Mouse (Mus musculus): ENCODE data around the gene Zfp750. TPM values are rescaled to one million over a fixed set of nuclear protein-coding genes. Genes with fewer than 3 reads are reported as not detected.

The Zfp750 gene
- polyA plus RNA-seq, 1 experiment from 2014 or later = 0.93 TPM

DNA sequence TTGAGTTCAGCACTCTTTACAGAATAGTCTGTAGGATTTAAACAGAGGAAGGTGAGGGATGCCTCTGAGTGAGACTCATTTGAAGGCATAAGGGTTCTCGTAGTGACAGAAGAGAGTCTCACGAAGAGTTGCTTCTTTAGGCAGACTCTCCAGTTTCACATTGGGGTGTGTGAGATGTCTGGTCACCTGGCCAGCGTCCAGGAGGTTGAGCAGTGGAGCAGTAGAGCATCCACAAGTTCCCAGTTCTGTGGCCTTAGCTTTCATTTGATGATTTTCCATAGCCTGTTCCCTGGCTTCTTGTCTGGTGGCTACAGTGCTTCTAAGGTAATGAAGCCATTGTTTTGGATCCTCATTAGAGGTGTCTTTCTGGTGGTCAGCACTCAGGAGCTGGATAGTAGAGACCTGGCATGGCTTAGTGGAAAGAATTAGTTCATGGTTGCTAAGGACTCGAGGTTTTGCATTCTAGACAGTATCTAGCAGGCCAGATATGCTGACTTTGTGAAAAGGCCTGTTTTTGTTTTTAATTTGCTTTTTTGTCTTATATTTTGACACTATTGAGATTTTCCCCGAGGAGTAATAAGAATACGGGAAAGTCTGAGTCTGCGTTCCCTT, 33.8 kb upstream of the Zfp750 start:
- no peak for ATAC-seq (ENCODE audit: low read depth)
- Histone ChIP-seq H3K4me2 (ENCODE audit: low read depth, low read length) (no peak overlapping the region), H3K4me1 (replicated peaks; ENCODE audit: control insufficient read depth, insufficient read depth, low read length) (peaks cover 25% of the 10 kb centered on the region), H3K27ac (ENCODE audit: low read length) (no peak overlapping the region), H3K36me3 (ENCODE audit: control insufficient read depth, insufficient read depth, low read length) (peaks cover 2% of the 10 kb centered on the region; the same call in 1 of the 2 replicates), H3K27me3 (ENCODE audit: control insufficient read depth, insufficient read depth, low read depth, low read length) (no peaks in the 10 kb centered on the region), H3K9ac (ENCODE audit: low read length) (no peak overlapping the region), H3K9me3 (ENCODE audit: control insufficient read depth, low read length) (no peaks in the 10 kb centered on the region), H3K4me3 (ENCODE audit: low read length) (no peak overlapping the region)
- 84% methylated on average over 7 of the region's 7 CpGs for WGBS

DNA sequence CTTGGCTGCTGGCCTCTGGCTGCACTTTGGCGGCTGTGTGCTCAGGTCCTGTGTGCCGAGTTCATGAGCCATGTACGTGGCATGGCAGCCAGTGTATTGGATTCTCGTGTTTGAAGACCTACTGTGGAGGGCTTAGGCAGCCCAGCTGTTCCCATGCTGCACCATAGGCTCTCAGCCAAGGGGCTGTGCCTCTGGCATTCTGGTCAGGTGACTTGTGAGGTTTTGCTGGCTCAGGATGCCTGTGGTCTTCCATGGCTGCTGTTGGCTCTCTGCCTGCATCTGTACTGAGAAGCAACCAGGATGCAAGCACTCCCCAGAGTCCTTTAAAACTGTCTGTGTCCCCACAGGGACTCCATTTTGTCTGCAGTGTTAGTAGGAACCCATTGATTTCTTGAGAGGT, 33.0 kb upstream of the Zfp750 start:
- Histone ChIP-seq H3K27ac (ENCODE audit: low read length) (no peak overlapping the region), H3K4me1 (replicated peaks; ENCODE audit: control insufficient read depth, insufficient read depth, low read length) (peaks cover 25% of the 10 kb centered on the region), H3K9me3 (ENCODE audit: control insufficient read depth, low read length) (no peaks in the 10 kb centered on the region), H3K4me3 (ENCODE audit: low read length) (no peak overlapping the region), H3K4me2 (ENCODE audit: low read depth, low read length) (no peak overlapping the region), H3K9ac (ENCODE audit: low read length) (no peak overlapping the region), H3K36me3 (ENCODE audit: control insufficient read depth, insufficient read depth, low read length) (no peaks in the 10 kb centered on the region), H3K27me3 (ENCODE audit: control insufficient read depth, insufficient read depth, low read depth, low read length) (no peaks in the 10 kb centered on the region)
- 46% methylated on average over 4 of the region's 4 CpGs for WGBS
- ATAC-seq (ENCODE audit: low read depth) = peak; percentile 50

GRCm38 (mm10) chr11:121551206-121551799, 32.2 kb upstream of the Zfp750 start:
- peak overlapping the region; percentile 20 for H3K27ac ChIP-seq (ENCODE audit: low read length)
- peaks cover 25% of the 10 kb centered on the region for H3K4me1 ChIP-seq (replicated peaks; ENCODE audit: control insufficient read depth, insufficient read depth, low read length)
- H3K9me3 ChIP-seq (ENCODE audit: control insufficient read depth, low read length) = no peaks in the 10 kb centered on the region
- no peak overlapping the region for H3K4me3 ChIP-seq (ENCODE audit: low read length)
- H3K4me2 ChIP-seq (ENCODE audit: low read depth, low read length) = no peak overlapping the region
- WGBS = 70% methylated on average over 5 of the region's 5 CpGs
- H3K27me3 ChIP-seq (ENCODE audit: control insufficient read depth, insufficient read depth, low read depth, low read length) = no peaks in the 10 kb centered on the region
- H3K9ac ChIP-seq (ENCODE audit: low read length) = no peak overlapping the region
- no peaks in the 10 kb centered on the region for H3K36me3 ChIP-seq (ENCODE audit: control insufficient read depth, insufficient read depth, low read length)
- ATAC-seq (ENCODE audit: low read depth) = no peak

- Histone ChIP-seq H3K27ac (ENCODE audit: low read length) (peak overlapping the region; percentile 79), H3K9me3 (ENCODE audit: control insufficient read depth, low read length) (no peaks in the 10 kb centered on the region), H3K4me1 (replicated peaks; ENCODE audit: control insufficient read depth, insufficient read depth, low read length) (peaks cover 25% of the 10 kb centered on the region), H3K9ac (ENCODE audit: low read length) (0 out of 2 replicates have a peak overlapping the region, but pooled peaks have one; percentile 36), H3K36me3 (ENCODE audit: control insufficient read depth, insufficient read depth, low read length) (no peaks in the 10 kb centered on the region), H3K4me2 (ENCODE audit: low read depth, low read length) (no peak overlapping the region), H3K4me3 (ENCODE audit: low read length) (peak overlapping the region; percentile 5; the same call in 1 of the 2 replicates), H3K27me3 (ENCODE audit: control insufficient read depth, insufficient read depth, low read depth, low read length) (no peaks in the 10 kb centered on the region)
- WGBS = 44% methylated on average over 17 of the region's 17 CpGs
- ATAC-seq (ENCODE audit: low read depth) = peak; percentile 70
Observed at GRCm38 (mm10) chr11:121549843-121550647, 30.9 kb upstream of the Zfp750 start.

- WGBS = 57% methylated on average over 12 of the region's 12 CpGs
- Histone ChIP-seq H3K9me3 (ENCODE audit: control insufficient read depth, low read length) (no peaks in the 10 kb centered on the region), H3K9ac (ENCODE audit: low read length) (no peak overlapping the region), H3K4me3 (ENCODE audit: low read length) (no peak overlapping the region), H3K4me1 (replicated peaks; ENCODE audit: control insufficient read depth, insufficient read depth, low read length) (peaks cover 29% of the 10 kb centered on the region), H3K27me3 (ENCODE audit: control insufficient read depth, insufficient read depth, low read depth, low read length) (no peaks in the 10 kb centered on the region), H3K36me3 (ENCODE audit: control insufficient read depth, insufficient read depth, low read length) (no peaks in the 10 kb centered on the region), H3K4me2 (ENCODE audit: low read depth, low read length) (no peak overlapping the region), H3K27ac (ENCODE audit: low read length) (peak overlapping the region; percentile 79)
- ATAC-seq (ENCODE audit: low read depth) = no peak
Observed at GRCm38 (mm10) chr11:121548996-121549842, 30.1 kb upstream of the Zfp750 start.

- no peak overlapping the region for H3K27ac ChIP-seq (ENCODE audit: low read length)
- H3K27me3 ChIP-seq (ENCODE audit: control insufficient read depth, insufficient read depth, low read depth, low read length) = no peaks in the 10 kb centered on the region
- H3K36me3 ChIP-seq (ENCODE audit: control insufficient read depth, insufficient read depth, low read length) = no peaks in the 10 kb centered on the region
- no peak overlapping the region for H3K4me2 ChIP-seq (ENCODE audit: low read depth, low read length)
- no peak overlapping the region for H3K4me3 ChIP-seq (ENCODE audit: low read length)
- no peaks in the 10 kb centered on the region for H3K9me3 ChIP-seq (ENCODE audit: control insufficient read depth, low read length)
- 82% methylated on average over 4 of the region's 4 CpGs for WGBS
- ATAC-seq (ENCODE audit: low read depth) = no peak
- H3K4me1 ChIP-seq (replicated peaks; ENCODE audit: control insufficient read depth, insufficient read depth, low read length) = peaks cover 38% of the 10 kb centered on the region
- H3K9ac ChIP-seq (ENCODE audit: low read length) = no peak overlapping the region
Observed at GRCm38 (mm10) chr11:121547925-121548324, 28.8 kb upstream of the Zfp750 start.

GRCm38 (mm10) chr11:121547234-121547633, 28.1 kb upstream of the Zfp750 start:
- WGBS = 78% methylated on average over 5 of the region's 5 CpGs
- no peaks in the 10 kb centered on the region for H3K9me3 ChIP-seq (ENCODE audit: control insufficient read depth, low read length)
- H3K4me2 ChIP-seq (ENCODE audit: low read depth, low read length) = no peak overlapping the region
- ATAC-seq (ENCODE audit: low read depth) = no peak
- no peak overlapping the region for H3K4me3 ChIP-seq (ENCODE audit: low read length)
- H3K9ac ChIP-seq (ENCODE audit: low read length) = no peak overlapping the region
- H3K27ac ChIP-seq (ENCODE audit: low read length) = no peak overlapping the region
- H3K4me1 ChIP-seq (replicated peaks; ENCODE audit: control insufficient read depth, insufficient read depth, low read length) = peaks cover 39% of the 10 kb centered on the region
- no peaks in the 10 kb centered on the region for H3K27me3 ChIP-seq (ENCODE audit: control insufficient read depth, insufficient read depth, low read depth, low read length)
- H3K36me3 ChIP-seq (ENCODE audit: control insufficient read depth, insufficient read depth, low read length) = no peaks in the 10 kb centered on the region

DNA sequence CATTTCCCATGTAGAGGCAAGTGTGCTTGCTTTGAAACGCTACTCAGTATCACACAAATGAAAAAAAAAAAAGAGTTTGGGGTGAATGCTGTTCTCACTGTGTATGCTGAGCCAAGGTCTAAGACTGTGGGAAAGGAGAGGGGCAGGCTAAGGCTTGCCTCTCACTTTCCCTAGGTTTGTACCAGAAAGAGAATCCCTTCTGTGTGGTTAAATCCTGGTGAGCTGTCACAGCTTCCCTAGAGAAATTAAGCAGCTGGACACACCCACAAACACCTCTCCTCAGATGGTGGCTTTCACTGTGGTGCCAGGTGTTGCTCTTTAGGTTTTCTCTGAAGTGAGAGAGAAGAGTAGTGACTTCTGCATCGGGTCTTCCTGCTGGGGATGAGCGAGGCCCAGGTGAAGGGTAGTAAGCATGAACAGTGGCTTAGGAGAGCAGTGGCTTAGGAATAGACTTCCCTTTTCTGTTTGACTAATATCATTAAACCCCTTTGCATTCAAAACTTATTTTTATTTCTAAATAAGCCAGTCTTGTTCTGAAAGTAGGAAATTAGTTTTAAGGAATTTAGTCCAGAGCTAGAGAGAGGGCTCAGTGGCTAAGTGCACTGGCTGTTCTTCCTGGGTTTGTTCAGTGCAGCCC, 26.4 kb upstream of the Zfp750 start:
- ATAC-seq (ENCODE audit: low read depth) = no peak
- H3K9me3 ChIP-seq (ENCODE audit: control insufficient read depth, low read length) = no peaks in the 10 kb centered on the region
- H3K27me3 ChIP-seq (ENCODE audit: control insufficient read depth, insufficient read depth, low read depth, low read length) = no peaks in the 10 kb centered on the region
- no peaks in the 10 kb centered on the region for H3K36me3 ChIP-seq (ENCODE audit: control insufficient read depth, insufficient read depth, low read length)
- H3K27ac ChIP-seq (ENCODE audit: low read length) = peak overlapping the region; percentile 40; the same call in 1 of the 2 replicates
- 58% methylated on average over 3 of the region's 3 CpGs for WGBS
- peaks cover 28% of the 10 kb centered on the region for H3K4me1 ChIP-seq (replicated peaks; ENCODE audit: control insufficient read depth, insufficient read depth, low read length)
- no peak overlapping the region for H3K9ac ChIP-seq (ENCODE audit: low read length)
- H3K4me2 ChIP-seq (ENCODE audit: low read depth, low read length) = no peak overlapping the region
- H3K4me3 ChIP-seq (ENCODE audit: low read length) = no peak overlapping the region
